Mouse (Mus musculus): ENCODE measurements around the gene Mapkapk2. TPM values are rescaled to one million over a fixed set of nuclear protein-coding genes. Genes with fewer than 3 reads are reported as not detected.
"Not testable (repeated sequence)": the region's sequence is repeated elsewhere in the genome, so short reads cannot be mapped to it uniquely, and the experiment has no call there.

Gene Mapkapk2
- polyA plus RNA-seq, 1 experiment from 2014 or later = 44.4 TPM

- no peaks in the 10 kb centered on the region for H3K27me3 ChIP-seq
- no peaks in the 10 kb centered on the region for H3K9me3 ChIP-seq (replicated peaks)
- 20% methylated on average over 7 of the region's 7 CpGs for WGBS
- peaks cover 5% of the 10 kb centered on the region; the same call in 1 of the 2 replicates for H3K4me1 ChIP-seq
- no peak for ATAC-seq (ENCODE audit: insufficient number of reproducible peaks, low FRiP score, low TSS enrichment, low read depth)
- no peak overlapping the region for H3K9ac ChIP-seq
- no peak overlapping the region for H3K4me3 ChIP-seq (replicated peaks)
- no peaks in the 10 kb centered on the region for H3K36me3 ChIP-seq
- no peak overlapping the region for H3K4me2 ChIP-seq (replicated peaks)
- H3K27ac ChIP-seq (replicated peaks) = no peak overlapping the region
Observed at GRCm38 (mm10) chr1:131030261-131030660, 67.4 kb downstream of the Mapkapk2 start.

- 89% methylated on average over 3 of the region's 3 CpGs for WGBS
- H3K4me2 ChIP-seq (replicated peaks) = no peak overlapping the region
- no peak overlapping the region for H3K9ac ChIP-seq
- peaks cover 5% of the 10 kb centered on the region; the same call in 1 of the 2 replicates for H3K4me1 ChIP-seq
- no peak overlapping the region for H3K27ac ChIP-seq (replicated peaks)
- ATAC-seq (ENCODE audit: insufficient number of reproducible peaks, low FRiP score, low TSS enrichment, low read depth) = no peak
- H3K36me3 ChIP-seq = no peaks in the 10 kb centered on the region
- no peaks in the 10 kb centered on the region for H3K27me3 ChIP-seq
- no peaks in the 10 kb centered on the region for H3K9me3 ChIP-seq (replicated peaks)
- H3K4me3 ChIP-seq (replicated peaks) = no peak overlapping the region
Observed at GRCm38 (mm10) chr1:131029215-131029614, 68.4 kb downstream of the Mapkapk2 start.

- Histone ChIP-seq H3K9me3 (replicated peaks) (no peaks in the 10 kb centered on the region), H3K4me2 (replicated peaks) (no peak overlapping the region), H3K9ac (no peak overlapping the region), H3K4me1 (peaks cover 5% of the 10 kb centered on the region; the same call in 1 of the 2 replicates), H3K27me3 (no peaks in the 10 kb centered on the region), H3K36me3 (no peaks in the 10 kb centered on the region), H3K4me3 (replicated peaks) (no peak overlapping the region), H3K27ac (replicated peaks) (no peak overlapping the region)
- WGBS = 64% methylated on average over 4 of the region's 4 CpGs
- no peak for ATAC-seq (ENCODE audit: insufficient number of reproducible peaks, low FRiP score, low TSS enrichment, low read depth)
Observed at GRCm38 (mm10) chr1:131025843-131026190, 71.8 kb downstream of the Mapkapk2 start.

- no peak overlapping the region for H3K4me2 ChIP-seq (replicated peaks)
- WGBS = 71% methylated on average over 8 of the region's 8 CpGs
- no peak overlapping the region for H3K27ac ChIP-seq (replicated peaks)
- H3K4me1 ChIP-seq = peaks cover under 1% of the 10 kb centered on the region; the same call in 1 of the 2 replicates
- no peaks in the 10 kb centered on the region for H3K9me3 ChIP-seq (replicated peaks)
- H3K27me3 ChIP-seq = no peaks in the 10 kb centered on the region
- ATAC-seq (ENCODE audit: insufficient number of reproducible peaks, low FRiP score, low TSS enrichment, low read depth) = no peak
- H3K36me3 ChIP-seq = no peaks in the 10 kb centered on the region
- no peak overlapping the region for H3K4me3 ChIP-seq (replicated peaks)
- no peak overlapping the region for H3K9ac ChIP-seq
Observed at GRCm38 (mm10) chr1:131024900-131025842, 72.5 kb downstream of the Mapkapk2 start.

- WGBS = 87% methylated on average over 4 of the region's 4 CpGs
- H3K36me3 ChIP-seq; H3K9ac ChIP-seq; H3K4me2 ChIP-seq (replicated peaks); H3K4me1 ChIP-seq; H3K4me3 ChIP-seq (replicated peaks); H3K9me3 ChIP-seq (replicated peaks); H3K27me3 ChIP-seq; H3K27ac ChIP-seq (replicated peaks); ATAC-seq (ENCODE audit: insufficient number of reproducible peaks, low FRiP score, low TSS enrichment, low read depth): not testable (repeated sequence)
Observed at GRCm38 (mm10) chr1:131023250-131023858, 74.3 kb downstream of the Mapkapk2 start.

- H3K9ac ChIP-seq = no peak overlapping the region
- WGBS = 55% methylated on average over 5 of the region's 5 CpGs
- H3K9me3 ChIP-seq (replicated peaks) = no peaks in the 10 kb centered on the region
- no peak overlapping the region for H3K4me3 ChIP-seq (replicated peaks)
- no peaks in the 10 kb centered on the region for H3K36me3 ChIP-seq
- no peaks in the 10 kb centered on the region for H3K27me3 ChIP-seq
- no peak overlapping the region for H3K4me2 ChIP-seq (replicated peaks)
- H3K27ac ChIP-seq (replicated peaks) = no peak overlapping the region
- H3K4me1 ChIP-seq = no peaks in the 10 kb centered on the region
- no peak for ATAC-seq (ENCODE audit: insufficient number of reproducible peaks, low FRiP score, low TSS enrichment, low read depth)
Observed at GRCm38 (mm10) chr1:131022591-131023249, 74.9 kb downstream of the Mapkapk2 start.

- no peaks in the 10 kb centered on the region for H3K9me3 ChIP-seq (replicated peaks)
Observed at GRCm38 (mm10) chr1:131021900-131022590, 75.6 kb downstream of the Mapkapk2 start.

GRCm38 (mm10) chr1:131021438-131021837 is 76.2 kb downstream of the Mapkapk2 start:
- ATAC-seq (ENCODE audit: insufficient number of reproducible peaks, low FRiP score, low TSS enrichment, low read depth) = no peak
- H3K27me3 ChIP-seq = no peaks in the 10 kb centered on the region
- no peak overlapping the region for H3K9ac ChIP-seq
- no peak overlapping the region for H3K27ac ChIP-seq (replicated peaks)
- no peaks in the 10 kb centered on the region for H3K9me3 ChIP-seq (replicated peaks)
- H3K4me3 ChIP-seq (replicated peaks) = no peak overlapping the region
- no peaks in the 10 kb centered on the region for H3K36me3 ChIP-seq
- no peaks in the 10 kb centered on the region for H3K4me1 ChIP-seq
- H3K4me2 ChIP-seq (replicated peaks) = no peak overlapping the region
- WGBS = 73% methylated on average over 9 of the region's 9 CpGs

More at GRCm38 (mm10) chr1:131021900-131022590, 75.6 kb downstream of the Mapkapk2 start:
- ATAC-seq (ENCODE audit: insufficient number of reproducible peaks, low FRiP score, low TSS enrichment, low read depth) = no peak
- Histone ChIP-seq H3K27me3 (no peaks in the 10 kb centered on the region), H3K36me3 (no peaks in the 10 kb centered on the region), H3K9ac (no peak overlapping the region), H3K27ac (replicated peaks) (no peak overlapping the region), H3K4me3 (replicated peaks) (no peak overlapping the region), H3K4me1 (no peaks in the 10 kb centered on the region), H3K4me2 (replicated peaks) (no peak overlapping the region)
- WGBS = 78% methylated on average over 11 of the region's 11 CpGs

- no peak overlapping the region for H3K4me2 ChIP-seq (replicated peaks)
- no peaks in the 10 kb centered on the region for H3K4me1 ChIP-seq
- no peak overlapping the region for H3K4me3 ChIP-seq (replicated peaks)
- no peak for ATAC-seq (ENCODE audit: insufficient number of reproducible peaks, low FRiP score, low TSS enrichment, low read depth)
- WGBS = 42% methylated on average over 12 of the region's 12 CpGs
- no peaks in the 10 kb centered on the region for H3K36me3 ChIP-seq
- no peaks in the 10 kb centered on the region for H3K27me3 ChIP-seq
- no peak overlapping the region for H3K27ac ChIP-seq (replicated peaks)
- H3K9me3 ChIP-seq (replicated peaks) = no peaks in the 10 kb centered on the region
- H3K9ac ChIP-seq = no peak overlapping the region
Observed at GRCm38 (mm10) chr1:131020425-131021310, 77.0 kb downstream of the Mapkapk2 start.

- Histone ChIP-seq H3K9ac (no peak within 1 kb of the TSS), H3K36me3 (no peaks in the 10 kb centered on the region), H3K4me1 (no peaks in the 10 kb centered on the region), H3K27ac (replicated peaks) (no peak within 1 kb of the TSS), H3K4me3 (replicated peaks) (no peak within 1 kb of the TSS), H3K27me3 (no peaks in the 10 kb centered on the region), H3K9me3 (replicated peaks) (no peaks in the 10 kb centered on the region), H3K4me2 (replicated peaks) (no peak within 1 kb of the TSS)
- no peak for ATAC-seq (ENCODE audit: insufficient number of reproducible peaks, low FRiP score, low TSS enrichment, low read depth)
- 69% methylated on average over 8 of the region's 8 CpGs for WGBS
Observed at GRCm38 (mm10) chr1:131019492-131020098, 78.0 kb downstream of the Mapkapk2 start, which contains the start of gene Il10. Il10 (plus strand) TSS chr1:131019845.
